ENCODE assay signal across 18 mouse cellular contexts in the genomic region with DNA sequence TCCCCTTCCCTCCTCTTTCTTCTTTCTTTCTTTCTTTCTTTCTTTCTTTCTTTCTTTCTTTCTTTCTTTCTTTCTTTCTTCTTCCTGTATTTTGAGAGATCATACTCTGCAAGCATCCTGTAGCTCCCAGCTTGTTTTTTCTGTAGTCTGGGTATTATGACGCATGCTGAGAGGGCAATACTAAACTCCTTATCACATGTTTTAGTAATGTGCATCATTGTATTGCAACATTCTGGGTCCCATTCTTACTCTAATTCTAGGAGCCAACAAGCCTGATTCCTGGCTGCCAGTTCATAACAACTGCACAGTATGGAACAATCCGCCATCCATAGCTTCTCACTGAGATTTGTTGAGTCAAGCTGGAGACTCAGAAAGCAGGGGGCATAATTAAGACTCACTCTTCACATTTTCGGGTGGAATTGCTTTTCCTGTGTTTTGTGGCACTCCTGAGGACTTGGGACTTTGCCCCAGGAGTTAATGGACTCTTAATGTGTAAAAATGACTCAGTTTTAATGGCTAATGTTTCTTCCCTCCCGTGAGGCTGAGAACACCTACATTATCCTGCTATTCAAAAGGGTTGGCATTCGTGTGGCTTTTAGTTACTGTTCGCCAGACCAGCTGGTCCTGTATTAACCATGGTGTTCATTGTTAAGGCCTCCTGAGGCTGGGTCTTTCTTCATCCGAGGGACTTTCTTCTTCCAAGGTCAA. TPM values are rescaled to one million over a fixed set of nuclear protein-coding genes. Genes with fewer than 3 reads are reported as not detected.
DNase-seq lines count a peak whose midpoint lies in the region; ATAC-seq lines count a peak whose summit lies in the region.
"Had no signal": no experiment of that assay in that cellular context is flagged by ENCODE, and none has a peak within 500 bp of the region (broad histone marks: within the 10 kb centered on the region; RNA-seq: fewer than 3 reads in every experiment).

No protein-coding gene starts in this region.

- no peak overlapping the region for H3K9ac ChIP-seq in neural tube, embryonic 13.5 days
- H3K9ac ChIP-seq in forebrain, embryonic 15.5 days (replicated peaks) = no peak overlapping the region
- H3K9ac ChIP-seq: hindbrain, embryonic 15.5 days; limb, embryonic 15.5 days; liver, postnatal 0 days; midbrain, embryonic 13.5 days had no signal

- peaks cover 24% of the 10 kb centered on the region for H3K4me1 ChIP-seq in neural tube, embryonic 13.5 days (replicated peaks)
- peaks cover 14% of the 10 kb centered on the region; the same call in 1 of the 2 replicates for H3K4me1 ChIP-seq in forebrain, embryonic 15.5 days
- H3K4me1 ChIP-seq: hindbrain, embryonic 15.5 days; limb, embryonic 15.5 days; midbrain, embryonic 13.5 days had no signal

- peak overlapping the region; percentile 43; the same call in 1 of the 2 replicates for H3K27ac ChIP-seq in neural tube, embryonic 13.5 days (replicated peaks)
- H3K27ac ChIP-seq in forebrain, embryonic 15.5 days (replicated peaks) = no peak overlapping the region
- H3K27ac ChIP-seq: heart, adult 2 months; hindbrain, embryonic 15.5 days; limb, embryonic 15.5 days; macrophage; midbrain, embryonic 13.5 days had no signal

- no peak overlapping the region for H3K4me3 ChIP-seq in neural tube, embryonic 13.5 days
- no peak overlapping the region for H3K4me3 ChIP-seq in forebrain, embryonic 15.5 days
- H3K4me3 ChIP-seq: heart, adult 2 months; hindbrain, embryonic 15.5 days; limb, embryonic 15.5 days; midbrain, embryonic 13.5 days had no signal

- ATAC-seq in neural tube, embryonic 13.5 days (ENCODE audit: low read depth) = no peak
- ATAC-seq in forebrain, embryonic 15.5 days (replicated peaks) = 0 out of 2 replicates have a peak, but pooled peaks have one; percentile 27
- ATAC-seq in megakaryocyte progenitor cell, adult 5-6 weeks (replicated peaks; ENCODE audit: poor library complexity) = no peak
- ATAC-seq: liver, postnatal 0 days; midbrain, embryonic 13.5 days had no signal

- DNase-seq in neural tube, embryonic 10.5 days (ENCODE audit: extremely low spot score, low spot score) = no peak
- peak; percentile 96 for DNase-seq in kidney, adult 9 months
- no peak for DNase-seq in thymus, postnatal 0 days (ENCODE audit: low spot score)
- no peak for DNase-seq in urinary bladder, postnatal 36 days (ENCODE audit: low spot score in 2 of 2)
- DNase-seq: cerebellum, adult 11 months; cerebellum, postnatal 25 days; heart, adult 2 months; liver, postnatal 0 days; right cerebral cortex, postnatal 25 days; thymus, adult 18-20 months had no signal

- no peaks in the 10 kb centered on the region for H3K27me3 ChIP-seq in neural tube, embryonic 13.5 days
- no peaks in the 10 kb centered on the region for H3K27me3 ChIP-seq in forebrain, embryonic 15.5 days
- H3K27me3 ChIP-seq: CH12.LX; hindbrain, embryonic 15.5 days; limb, embryonic 15.5 days; midbrain, embryonic 13.5 days had no signal

- H3K36me3 ChIP-seq in neural tube, embryonic 13.5 days = peaks cover 48% of the 10 kb centered on the region
- peaks cover 16% of the 10 kb centered on the region for H3K36me3 ChIP-seq in forebrain, embryonic 15.5 days

- WGBS in neural tube, embryonic 13.5 days = 45% methylated on average over 7 of the region's 7 CpGs
- 53% methylated on average over 7 of the region's 7 CpGs for WGBS in forebrain, embryonic 15.5 days

- no peaks in the 10 kb centered on the region for H3K9me3 ChIP-seq in neural tube, embryonic 13.5 days
- no peaks in the 10 kb centered on the region for H3K9me3 ChIP-seq in forebrain, embryonic 15.5 days
- H3K9me3 ChIP-seq: hindbrain, embryonic 15.5 days; limb, embryonic 15.5 days; midbrain, embryonic 13.5 days had no signal

- no peak overlapping the region for H3K4me2 ChIP-seq in neural tube, embryonic 13.5 days
- H3K4me2 ChIP-seq in forebrain, embryonic 15.5 days (replicated peaks) = no peak overlapping the region
- H3K4me2 ChIP-seq: hindbrain, embryonic 15.5 days; limb, embryonic 15.5 days; midbrain, embryonic 13.5 days had no signal

RNA-seq across cellular contexts. Expression of a gene that starts 52.6 kb away (rescaled TPM):
- 75.1 and 81.2 TPM in 2 replicates for polyA plus RNA-seq in neural tube, embryonic 13.5 days (2015; fragmentation: Nextera tagmentation; extraction: Ambion mirVana)
- polyA plus RNA-seq in forebrain, embryonic 15.5 days (2015; fragmentation: Nextera tagmentation; extraction: Ambion mirVana) = 57.1 and 59.6 TPM in 2 replicates
- 8.9 and 10.5 TPM in 2 replicates for polyA plus RNA-seq in thymus, postnatal 0 days (2015; fragmentation: Nextera tagmentation; extraction: Ambion mirVana)
- total RNA-seq in megakaryocyte progenitor cell, adult 5-6 weeks (2015) = 58.2 and 69.6 TPM in 2 replicates
- 47.0 and 49.0 TPM in 2 replicates for total RNA-seq in megakaryocyte progenitor cell, adult 5-6 weeks (2017)
- total RNA-seq: CH12.LX had no signal
